Mouse (Mus musculus) ES-Bruce4 (cell line): ENCODE measurements at regions not wholly inside any gene's neighbourhood (a gene's known extent, or its start where the extent isn't known, plus 50 kb on each side); places are given as distances from the start of the nearest gene placed in this dataset.

Experiments
- H3K27ac ChIP-seq: 2 replicates; pipeline ENCODE4 v1.5.1; 2012; ENCODE audit warnings: low read length, inconsistent platforms; ENCODE audit not compliant: insufficient read depth
- H3K27me3 ChIP-seq: 2 replicates; pipeline ENCODE4 v1.6.1; 2012; ENCODE audit warnings: mild to moderate bottlenecking, low read length, inconsistent platforms; ENCODE audit not compliant: control insufficient read depth, poor library complexity, insufficient read depth, severe bottlenecking
- H3K36me3 ChIP-seq: 2 replicates; pipeline ENCODE4 v1.6.1; 2012; ENCODE audit warnings: inconsistent platforms, mild to moderate bottlenecking, low read length, moderate library complexity; ENCODE audit not compliant: control insufficient read depth, poor library complexity, insufficient read depth, severe bottlenecking
- H3K4me1 ChIP-seq: one replicate; pipeline ENCODE4 v1.8.1; 2011; ENCODE audit warnings: low read length; ENCODE audit not compliant: control insufficient read depth, insufficient read depth
- H3K4me3 ChIP-seq: 2 replicates; pipeline ENCODE4 v1.5.1; 2011; ENCODE audit warnings: low read depth, mild to moderate bottlenecking, low read length
- H3K9ac ChIP-seq: 2 replicates; pipeline ENCODE4 v1.6.1; 2012; ENCODE audit warnings: low read depth, mild to moderate bottlenecking, inconsistent platforms; ENCODE audit not compliant: poor library complexity, severe bottlenecking
- H3K9me3 ChIP-seq: replicated peaks from 2 replicates; pipeline ENCODE4 v1.6.1; 2012; ENCODE audit warnings: mild to moderate bottlenecking, low read length, inconsistent platforms; ENCODE audit not compliant: control insufficient read depth, poor library complexity, insufficient read depth, severe bottlenecking
- CTCF ChIP-seq: IDR thresholded peaks from one replicate; pipeline ENCODE4 v1.8.1; 2011; ENCODE audit warnings: low read depth, low read length
- EP300 ChIP-seq: IDR thresholded peaks from 2 replicates; pipeline ENCODE4 v1.6.1; 2011; ENCODE audit warnings: low read depth, low read length; ENCODE audit not compliant: insufficient read depth
- POLR2A ChIP-seq: IDR thresholded peaks from one replicate; pipeline ENCODE4 v1.8.1; 2011; ENCODE audit warnings: low read length; ENCODE audit not compliant: insufficient read depth

GRCm38 (mm10) chr4:56608701-56609100 is 131.2 kb upstream of the Gm26657 start:
- TF ChIP-seq EP300 = no peak
- no peak for TF ChIP-seq CTCF
- TF ChIP-seq POLR2A = no peak
- Histone ChIP-seq H3K27me3 (no peaks in the 10 kb centered on the region), H3K4me3 (no peak overlapping the region), H3K9ac (no peak overlapping the region), H3K4me1 (no peaks in the 10 kb centered on the region), H3K36me3 (no peaks in the 10 kb centered on the region), H3K9me3 (no peaks in the 10 kb centered on the region), H3K27ac (no peak overlapping the region)

GRCm38 (mm10) chr4:56598398-56598797 is 141.5 kb upstream of the Gm26657 start:
- no peaks in the 10 kb centered on the region for H3K4me1 ChIP-seq
- no peak overlapping the region for H3K4me3 ChIP-seq
- no peaks in the 10 kb centered on the region for H3K9me3 ChIP-seq
- no peaks in the 10 kb centered on the region for H3K27me3 ChIP-seq
- TF ChIP-seq POLR2A = no peak
- no peak for TF ChIP-seq CTCF
- TF ChIP-seq EP300 = no peak
- no peak overlapping the region for H3K9ac ChIP-seq
- no peak overlapping the region for H3K27ac ChIP-seq
- no peaks in the 10 kb centered on the region for H3K36me3 ChIP-seq

GRCm38 (mm10) chr4:56597931-56598330 is 141.9 kb upstream of the Gm26657 start:
- no peak overlapping the region for H3K9ac ChIP-seq
- no peak for TF ChIP-seq CTCF
- no peak for TF ChIP-seq EP300
- TF ChIP-seq POLR2A = no peak

GRCm38 (mm10) chr4:56582405-56582804 is 157.5 kb upstream of the Gm26657 start:
- H3K9me3 ChIP-seq = no peaks in the 10 kb centered on the region
- H3K27me3 ChIP-seq = no peaks in the 10 kb centered on the region
- no peaks in the 10 kb centered on the region for H3K36me3 ChIP-seq
- no peak overlapping the region for H3K9ac ChIP-seq
- TF ChIP-seq EP300 = no peak
- TF ChIP-seq CTCF = no peak
- no peak for TF ChIP-seq POLR2A
- no peak overlapping the region for H3K4me3 ChIP-seq
- no peak overlapping the region for H3K27ac ChIP-seq
- no peaks in the 10 kb centered on the region for H3K4me1 ChIP-seq

More at GRCm38 (mm10) chr4:56597931-56598330, 141.9 kb upstream of the Gm26657 start:
- Histone ChIP-seq H3K4me3 (no peak overlapping the region), H3K4me1 (no peaks in the 10 kb centered on the region), H3K36me3 (no peaks in the 10 kb centered on the region), H3K27ac (no peak overlapping the region), H3K27me3 (no peaks in the 10 kb centered on the region), H3K9me3 (no peaks in the 10 kb centered on the region)

GRCm38 (mm10) chr4:56576837-56577548 is 162.9 kb upstream of the Gm26657 start:
- Histone ChIP-seq H3K4me1 (no peaks in the 10 kb centered on the region), H3K4me3 (no peak overlapping the region), H3K9me3 (no peaks in the 10 kb centered on the region), H3K36me3 (no peaks in the 10 kb centered on the region), H3K9ac (no peak overlapping the region), H3K27ac (no peak overlapping the region), H3K27me3 (no peaks in the 10 kb centered on the region)
- no peak for TF ChIP-seq POLR2A
- TF ChIP-seq EP300 = no peak
- TF ChIP-seq CTCF = no peak

GRCm38 (mm10) chr4:56552126-56552525 is 187.7 kb upstream of the Gm26657 start:
- no peaks in the 10 kb centered on the region for H3K9me3 ChIP-seq
- no peaks in the 10 kb centered on the region for H3K36me3 ChIP-seq
- TF ChIP-seq POLR2A = no peak
- no peak for TF ChIP-seq CTCF
- TF ChIP-seq EP300 = no peak
- H3K9ac ChIP-seq = no peak overlapping the region
- H3K4me1 ChIP-seq = no peaks in the 10 kb centered on the region
- H3K4me3 ChIP-seq = no peak overlapping the region
- H3K27ac ChIP-seq = no peak overlapping the region
- H3K27me3 ChIP-seq = no peaks in the 10 kb centered on the region
